Mouse (Mus musculus): ENCODE measurements around the gene Tor1aip1.

The Tor1aip1 gene

DNA sequence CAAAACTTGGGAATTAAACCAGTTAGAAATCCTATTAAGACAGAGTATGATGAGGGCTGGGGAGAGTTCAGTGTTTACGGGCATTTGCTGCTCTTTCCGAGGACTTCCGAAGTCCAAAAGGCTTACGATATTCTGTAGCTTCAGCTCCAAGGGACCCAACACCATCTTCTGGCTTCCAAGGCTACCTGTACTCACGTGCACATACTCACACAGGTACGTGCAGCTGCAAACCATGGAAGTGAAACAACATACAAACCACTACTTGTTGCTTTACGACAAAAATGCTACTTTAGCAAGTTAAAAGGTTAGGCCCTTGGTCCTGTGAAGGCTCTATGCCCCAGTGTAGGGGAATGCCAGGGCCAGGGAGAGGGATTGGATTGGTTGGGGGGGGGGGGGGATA is 2.4 kb downstream of the Tor1aip1 start:
- no peak for DNase-seq (ENCODE audit: low spot score in 2 of 2)

DNA sequence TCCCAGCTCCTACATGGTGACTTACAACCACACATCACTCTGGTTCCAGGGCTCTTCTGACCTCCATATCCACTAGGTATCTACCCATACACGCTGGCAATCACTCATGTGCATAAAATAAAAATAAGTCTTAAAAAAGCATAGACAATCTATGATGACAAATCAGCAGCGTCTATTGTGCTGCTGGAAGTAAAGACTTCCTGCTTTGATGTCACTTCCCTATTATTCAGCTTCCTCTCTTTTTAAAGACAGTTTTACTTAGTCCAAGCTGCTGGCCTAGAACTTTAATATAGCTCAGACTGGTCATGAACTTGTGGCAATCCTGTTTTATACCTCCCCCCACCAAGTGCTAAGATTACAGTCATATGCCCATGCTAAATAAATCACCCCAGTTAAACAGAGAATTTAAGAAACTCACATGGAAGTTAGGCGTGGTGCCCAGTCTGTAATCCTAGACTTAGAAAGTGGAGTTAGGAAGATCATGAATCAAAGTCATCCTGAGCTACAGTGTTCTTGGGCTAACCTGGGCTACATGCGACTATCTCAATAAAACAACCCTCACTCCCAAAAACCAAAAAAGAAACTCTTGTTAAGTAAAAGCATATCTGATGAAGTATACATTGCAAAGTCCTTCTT is 7.8 kb downstream of the Tor1aip1 start:
- no peak for DNase-seq (ENCODE audit: low spot score in 2 of 2)

DNA sequence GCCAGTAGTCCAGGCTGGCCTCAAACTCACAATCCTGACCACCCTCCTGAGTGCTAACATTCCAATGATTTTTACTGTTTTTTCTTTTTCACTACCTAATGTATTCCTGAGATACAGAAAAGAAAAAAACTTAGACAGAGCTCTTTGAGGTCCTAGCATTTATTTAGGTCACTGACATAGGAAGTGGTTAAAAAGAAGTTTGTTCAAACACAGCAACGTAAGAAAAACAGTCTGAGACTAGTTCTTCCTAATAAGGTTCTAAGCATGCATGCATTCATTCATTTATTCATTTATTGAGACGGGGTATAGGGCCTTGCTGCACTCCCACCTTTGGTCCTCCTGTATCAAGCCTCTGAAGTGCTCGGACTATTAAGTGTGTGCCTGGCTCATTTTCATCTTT is 8.4 kb downstream of the Tor1aip1 start:
- DNase-seq (ENCODE audit: low spot score in 2 of 2): no peak

DNA sequence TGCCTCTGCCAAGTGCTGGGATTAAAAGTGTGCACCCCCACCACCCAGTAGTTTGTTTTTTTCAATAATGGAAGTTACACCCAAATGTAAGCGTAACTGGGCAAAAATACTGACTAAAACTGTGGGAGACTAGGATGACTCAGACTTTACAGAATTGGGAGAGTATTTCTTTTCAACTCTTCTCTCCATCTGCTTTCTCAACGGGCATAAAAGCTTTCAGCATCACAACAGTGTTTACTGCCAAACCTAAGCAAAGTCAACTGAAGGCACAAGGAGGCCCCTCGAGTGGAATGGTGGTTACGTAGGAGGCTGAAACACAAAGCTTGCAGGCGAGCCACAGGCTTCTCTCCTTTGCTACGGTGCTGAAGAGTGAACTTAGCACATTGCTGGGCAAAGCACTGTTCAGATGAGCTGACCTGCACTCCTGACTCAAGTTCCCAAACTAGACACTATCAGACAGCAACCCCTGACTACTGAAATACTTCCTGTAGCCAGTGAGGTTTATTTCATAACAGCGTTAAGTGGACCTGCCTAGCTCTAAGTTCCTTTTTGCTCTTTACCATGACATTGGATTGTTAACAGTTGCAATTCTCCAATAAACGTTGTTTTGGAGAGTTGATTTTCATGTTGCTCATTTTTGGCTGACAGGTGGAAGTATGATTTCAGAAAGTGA is 11.3 kb downstream of the Tor1aip1 start:
- no peak for DNase-seq (ENCODE audit: low spot score in 2 of 2)

DNA sequence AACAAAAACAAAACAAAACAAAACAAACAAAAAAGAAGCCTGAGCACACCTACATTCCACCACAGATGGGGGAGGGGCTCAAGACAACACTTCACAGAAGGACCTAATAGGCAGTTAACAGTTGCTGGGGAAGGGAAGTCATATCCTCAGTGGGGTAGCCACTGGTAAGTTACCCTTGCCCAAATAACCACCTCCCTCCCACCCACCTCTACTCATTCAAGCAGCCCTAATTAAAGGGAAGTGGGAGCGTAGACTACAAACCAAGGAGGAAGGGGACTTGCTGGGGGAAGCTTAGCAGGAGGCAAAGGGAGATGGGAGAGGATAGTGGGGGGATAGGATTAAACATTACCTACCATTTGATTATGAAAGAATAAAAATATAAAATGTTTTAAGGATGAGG is 15.9 kb downstream of the Tor1aip1 start:
- no peak for DNase-seq (ENCODE audit: low spot score in 2 of 2)

DNA sequence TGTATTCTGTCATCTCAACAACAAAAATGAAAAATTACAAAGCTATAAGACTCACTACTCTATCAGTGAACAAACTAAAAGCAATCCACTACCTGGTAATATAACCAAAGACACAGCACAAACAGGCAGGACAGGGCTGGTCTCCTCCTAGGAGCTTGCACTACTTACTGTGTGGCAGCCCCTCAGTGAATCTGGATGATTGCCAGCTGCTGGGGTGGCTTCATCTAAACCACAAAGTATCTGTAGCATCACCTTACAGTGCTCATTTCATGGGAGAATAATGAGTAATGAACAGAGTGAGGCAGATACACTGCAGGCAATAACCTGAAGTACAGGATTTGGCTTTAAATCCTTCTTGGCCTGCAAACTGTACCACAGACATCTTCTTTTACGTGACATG is 16.5 kb downstream of the Tor1aip1 start:
- DNase-seq (ENCODE audit: low spot score in 2 of 2): no peak

DNA sequence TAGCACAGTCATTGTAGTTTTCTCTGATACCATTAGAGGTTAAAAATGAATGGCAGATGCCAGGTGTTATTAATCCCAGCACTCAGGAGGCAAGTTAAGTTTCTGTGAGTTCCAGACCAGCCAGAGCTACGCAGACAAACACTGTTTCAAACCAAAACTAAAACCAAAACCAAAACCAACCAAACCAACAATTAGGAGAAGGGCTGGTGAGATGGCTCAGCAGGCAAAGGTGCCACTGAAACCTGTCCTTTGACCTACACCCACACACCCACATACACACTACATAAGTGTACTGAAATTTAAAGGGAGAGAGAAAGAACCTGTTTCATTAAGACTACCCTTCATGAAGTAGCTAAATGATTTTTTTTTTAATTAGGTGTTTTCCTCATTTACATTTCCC is 27.3 kb downstream of the Tor1aip1 start:
- no peak for DNase-seq (ENCODE audit: low spot score in 2 of 2)

DNA sequence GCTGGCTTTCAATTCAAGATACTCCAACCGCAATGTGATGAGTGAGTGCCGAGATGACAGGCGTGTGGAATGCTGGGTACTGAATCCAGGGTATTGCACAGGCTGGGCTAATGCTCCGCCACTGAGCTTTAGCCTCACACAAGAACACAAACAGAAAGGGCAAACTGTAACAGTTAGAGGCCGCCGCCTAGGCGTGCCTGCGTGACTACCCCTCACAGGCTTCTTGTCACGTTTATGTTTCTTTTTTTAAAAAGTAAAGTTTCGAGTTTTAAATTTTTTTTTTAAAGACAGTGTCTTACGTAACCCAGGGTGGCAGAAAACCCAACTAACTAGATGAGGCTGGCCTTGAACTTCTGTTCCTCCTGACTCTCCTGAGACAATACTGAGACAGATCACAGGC is 30.4 kb downstream of the Tor1aip1 start:
- DNase-seq (ENCODE audit: low spot score in 2 of 2): no peak

DNA sequence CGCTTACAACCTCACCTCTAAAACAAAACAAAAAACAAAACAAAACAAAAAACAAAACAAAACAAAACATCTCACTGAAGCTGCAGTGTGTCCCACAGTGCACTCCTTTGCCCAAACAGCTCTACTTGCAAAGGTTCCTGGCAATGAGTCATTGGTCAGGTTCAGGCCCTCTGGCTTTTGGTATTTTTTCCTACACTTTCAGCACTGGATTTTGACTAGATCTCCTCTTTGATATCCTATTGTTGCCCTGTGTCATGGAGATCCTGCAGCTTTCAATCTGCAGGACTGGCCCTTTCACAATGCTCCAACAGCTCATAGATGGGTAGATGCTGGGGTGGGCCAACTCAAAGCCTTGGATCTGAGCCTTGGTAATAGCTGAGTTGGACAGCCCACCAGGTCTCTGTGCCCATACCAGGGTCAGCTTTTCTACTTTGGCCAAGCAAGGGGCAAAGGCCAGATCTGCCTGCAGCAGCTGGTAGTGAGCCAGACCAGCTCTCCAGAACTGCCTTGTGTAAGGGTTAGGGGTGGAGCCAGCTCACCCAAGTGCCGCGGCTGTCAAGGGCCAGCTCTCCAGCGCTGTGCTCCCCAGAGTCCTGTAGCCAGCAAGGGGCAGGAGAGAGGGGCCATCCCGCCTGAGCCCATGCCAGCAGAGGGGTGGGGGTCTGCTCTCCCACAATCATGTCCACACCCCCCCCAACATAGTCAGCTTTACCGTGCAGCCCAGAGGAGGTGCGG is 32.9 kb downstream of the Tor1aip1 start:
- no peak for DNase-seq (ENCODE audit: low spot score in 2 of 2)

DNA sequence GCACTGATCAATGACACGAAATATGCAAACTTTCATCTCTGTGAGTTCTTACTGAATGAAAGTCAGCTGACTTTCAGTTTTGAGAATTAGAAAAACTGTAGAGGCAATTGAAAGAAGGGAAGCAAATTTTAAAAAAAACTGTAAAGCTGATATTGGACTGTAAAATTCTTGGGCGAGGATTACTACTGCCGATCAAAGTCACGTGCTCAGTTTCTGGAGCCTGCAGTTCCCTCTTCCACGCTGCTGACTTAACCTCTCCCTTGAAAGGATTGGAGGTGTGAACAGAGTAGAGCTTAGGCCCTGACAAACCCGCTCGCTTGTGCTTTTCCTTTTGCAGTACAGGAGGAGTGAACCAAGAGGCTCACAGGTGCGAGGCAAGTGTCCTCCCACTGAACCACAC is 33.9 kb downstream of the Tor1aip1 start:
- DNase-seq (ENCODE audit: low spot score in 2 of 2): no peak

DNA sequence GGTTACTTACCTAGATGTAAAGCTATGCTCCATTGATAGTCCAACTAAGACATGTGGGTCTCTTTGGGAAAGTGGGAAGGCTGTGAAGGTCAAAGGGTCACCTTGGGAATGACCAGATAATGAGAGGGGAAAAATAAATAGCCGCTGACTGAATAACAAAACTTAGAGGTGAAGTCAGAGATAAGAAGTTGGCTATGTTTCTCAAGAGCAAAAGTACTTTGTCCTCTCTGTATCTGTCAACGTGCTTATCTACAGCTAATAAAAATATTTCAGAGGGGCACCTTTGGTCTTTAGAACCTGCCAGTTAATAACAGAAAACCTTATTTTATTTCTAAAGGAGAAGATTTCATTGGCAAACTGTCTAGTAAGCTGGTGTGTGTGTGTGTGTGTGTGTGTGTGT is 40.7 kb downstream of the Tor1aip1 start:
- no peak for DNase-seq (ENCODE audit: low spot score in 2 of 2)

DNA sequence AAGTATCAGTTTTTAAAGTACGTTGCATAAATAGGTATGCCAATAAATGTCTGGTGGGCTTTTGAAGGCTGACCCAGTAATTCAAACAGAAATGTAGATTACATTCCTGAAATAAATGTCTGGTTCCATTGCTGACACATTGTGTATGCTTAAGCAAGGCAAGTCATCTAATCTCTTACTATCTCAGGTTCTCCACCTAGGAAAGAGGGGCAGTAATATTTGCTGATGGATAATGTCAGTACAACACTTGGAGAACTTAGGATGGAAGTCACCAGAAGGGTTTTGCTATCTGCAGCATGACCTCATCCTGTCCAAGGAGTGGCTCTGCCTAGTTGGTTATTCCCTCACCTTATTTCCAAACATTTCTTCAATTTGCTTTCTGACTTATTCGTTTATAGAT is 41.8 kb downstream of the Tor1aip1 start:
- no peak for DNase-seq (ENCODE audit: low spot score in 2 of 2)

DNA sequence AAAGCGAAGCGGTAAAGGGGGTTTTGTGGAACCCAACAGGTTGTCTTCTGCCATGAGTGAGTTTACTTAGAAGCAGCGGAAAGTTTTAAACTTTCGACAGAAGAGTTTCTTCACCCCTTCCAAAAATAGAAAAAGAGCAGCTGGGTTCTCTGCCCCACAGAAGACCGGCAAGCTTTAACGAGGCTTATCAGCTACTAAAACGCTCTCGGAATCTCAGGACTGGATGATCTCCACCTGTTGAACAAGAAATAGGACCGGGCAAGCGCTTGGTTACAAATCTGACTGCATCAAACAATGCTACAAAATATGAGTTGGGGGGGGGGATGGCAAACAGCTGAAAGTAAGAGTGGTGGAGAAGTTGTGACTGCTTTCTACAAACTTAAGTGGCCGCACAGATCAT is 45.9 kb downstream of the Tor1aip1 start:
- no peak for DNase-seq (ENCODE audit: low spot score in 2 of 2)

DNA sequence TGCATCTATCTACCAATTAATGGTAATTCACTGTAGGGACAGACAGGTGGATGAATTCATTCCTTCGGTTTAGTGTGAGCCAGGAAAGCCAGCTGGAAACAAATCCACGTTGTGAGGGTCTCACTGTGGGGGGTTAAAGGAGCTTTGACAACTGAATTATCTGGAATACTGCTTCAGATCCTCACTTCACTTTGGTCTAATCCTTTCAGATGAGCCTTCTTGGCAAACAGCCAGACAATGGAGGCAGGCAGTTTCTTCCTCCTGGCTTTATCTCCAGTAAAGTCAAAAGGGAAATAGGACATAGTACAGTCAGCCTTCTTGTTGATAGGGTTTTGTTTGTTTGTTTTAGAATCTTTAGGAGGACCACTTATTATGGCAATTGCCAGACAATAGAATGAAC is 46.9 kb downstream of the Tor1aip1 start:
- DNase-seq (ENCODE audit: low spot score in 2 of 2): no peak

DNA sequence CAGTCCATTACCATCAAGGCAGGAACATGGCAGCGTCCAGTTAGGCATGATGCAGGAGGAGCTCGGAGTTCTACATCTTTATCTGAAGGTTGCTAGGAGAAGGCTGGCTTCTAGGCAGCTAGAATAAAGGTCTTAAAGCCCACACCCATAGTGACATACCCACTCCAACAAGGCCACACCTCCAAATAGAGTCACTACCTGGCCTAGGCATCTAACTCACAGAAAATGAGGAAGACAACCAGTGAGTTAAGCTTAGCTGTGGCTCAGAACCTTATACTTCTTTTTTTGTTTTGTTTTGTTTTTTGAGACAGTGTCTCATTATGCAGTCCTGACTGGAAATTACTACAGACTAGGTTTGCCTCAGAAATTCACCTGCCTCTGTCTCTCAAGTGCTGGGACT is 48.7 kb downstream of the Tor1aip1 start:
- DNase-seq (ENCODE audit: low spot score in 2 of 2): no peak

DNA sequence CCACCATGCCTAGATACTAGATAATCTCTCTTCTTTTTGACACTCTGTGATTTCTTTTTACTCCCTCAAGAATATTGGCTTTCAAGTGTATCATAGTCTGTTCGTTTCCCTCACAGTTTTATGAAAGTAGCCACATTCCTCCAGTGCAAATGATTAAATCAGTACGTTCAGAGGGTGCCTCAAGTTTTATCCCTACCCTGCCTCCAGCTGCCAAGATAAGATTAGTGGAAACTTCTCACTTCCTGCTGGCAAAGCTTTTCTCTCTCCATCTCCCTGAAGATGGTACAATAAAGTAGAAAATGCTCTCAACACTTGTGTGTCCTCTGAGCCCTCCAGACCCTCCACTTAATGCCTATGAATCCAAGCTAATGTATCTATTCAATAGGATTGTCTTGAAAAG is 61.3 kb downstream of the Tor1aip1 start:
- no peak for DNase-seq (ENCODE audit: low spot score in 2 of 2)

DNA sequence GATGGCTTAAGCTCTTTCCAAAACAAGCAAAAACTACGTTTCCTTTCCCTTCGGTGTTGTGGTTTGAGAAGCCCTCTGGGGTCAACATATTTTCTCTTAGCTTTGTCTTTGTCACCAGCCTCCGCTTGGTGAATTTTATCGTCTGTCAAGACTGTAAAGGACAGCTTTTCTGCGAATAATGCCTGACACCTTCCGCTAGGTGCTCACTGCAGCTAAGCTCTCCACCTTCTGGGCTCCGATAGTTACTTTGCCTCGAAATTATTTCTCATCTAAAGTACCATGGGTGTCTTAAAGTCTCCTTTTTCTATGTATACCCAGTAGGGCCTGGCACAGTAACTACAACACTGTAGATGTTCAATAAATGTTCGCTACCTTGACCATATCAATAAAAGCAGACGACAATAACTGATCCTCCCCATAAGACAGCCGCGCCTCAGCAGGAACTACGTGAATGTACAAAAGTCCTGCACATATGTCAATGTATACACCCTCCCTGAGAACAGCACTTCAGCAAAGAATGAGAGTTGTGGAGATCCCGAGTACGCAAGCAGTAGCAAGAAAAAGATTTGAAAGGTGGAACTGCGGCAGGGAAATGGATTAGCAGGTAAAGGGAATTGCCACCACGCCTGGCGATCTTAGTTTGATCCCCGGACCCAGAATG is 62.4 kb downstream of the Tor1aip1 start:
- DNase-seq (ENCODE audit: low spot score in 2 of 2): peak in 1 of 2 experiments; percentile 2

DNA sequence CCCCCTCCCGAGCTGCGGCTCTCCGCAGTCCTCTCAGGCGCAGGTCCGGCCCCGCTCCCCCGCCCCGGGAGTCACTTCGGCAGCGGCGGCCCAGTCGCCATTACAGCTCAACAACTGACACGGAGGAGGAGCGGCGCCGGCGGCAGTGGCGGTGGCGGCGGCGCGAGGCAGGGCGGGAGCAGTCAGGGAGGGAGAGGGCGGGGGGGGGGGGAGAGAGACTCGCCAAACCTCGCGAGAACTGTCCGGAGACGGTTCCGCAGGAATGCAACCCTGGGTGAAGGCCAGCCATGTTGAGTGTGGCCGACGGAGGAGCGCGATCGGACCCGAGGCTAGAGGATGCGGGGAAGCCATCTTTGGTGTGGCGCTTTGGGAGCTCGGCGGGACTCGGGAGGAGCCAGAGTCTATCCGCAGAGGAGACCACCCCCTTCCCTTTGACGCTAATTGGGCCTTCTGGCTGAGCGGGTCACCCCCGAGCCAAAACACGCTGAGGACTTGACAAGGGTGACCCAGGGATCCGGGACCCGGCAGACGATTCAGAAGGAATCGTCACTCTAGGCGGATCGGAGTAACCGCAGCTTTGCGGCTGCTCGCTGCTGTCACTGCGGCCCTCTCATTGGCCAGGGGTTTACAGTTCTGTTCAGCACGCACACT is 63.1 kb downstream of the Tor1aip1 start, which contains the start of gene Cep350:
TSS of gene Cep350 (minus strand) at position 188 of the 651 bp plus-strand sequence.
- peak; percentile 95 to 96 for DNase-seq (ENCODE audit: low spot score in 2 of 2)

DNA sequence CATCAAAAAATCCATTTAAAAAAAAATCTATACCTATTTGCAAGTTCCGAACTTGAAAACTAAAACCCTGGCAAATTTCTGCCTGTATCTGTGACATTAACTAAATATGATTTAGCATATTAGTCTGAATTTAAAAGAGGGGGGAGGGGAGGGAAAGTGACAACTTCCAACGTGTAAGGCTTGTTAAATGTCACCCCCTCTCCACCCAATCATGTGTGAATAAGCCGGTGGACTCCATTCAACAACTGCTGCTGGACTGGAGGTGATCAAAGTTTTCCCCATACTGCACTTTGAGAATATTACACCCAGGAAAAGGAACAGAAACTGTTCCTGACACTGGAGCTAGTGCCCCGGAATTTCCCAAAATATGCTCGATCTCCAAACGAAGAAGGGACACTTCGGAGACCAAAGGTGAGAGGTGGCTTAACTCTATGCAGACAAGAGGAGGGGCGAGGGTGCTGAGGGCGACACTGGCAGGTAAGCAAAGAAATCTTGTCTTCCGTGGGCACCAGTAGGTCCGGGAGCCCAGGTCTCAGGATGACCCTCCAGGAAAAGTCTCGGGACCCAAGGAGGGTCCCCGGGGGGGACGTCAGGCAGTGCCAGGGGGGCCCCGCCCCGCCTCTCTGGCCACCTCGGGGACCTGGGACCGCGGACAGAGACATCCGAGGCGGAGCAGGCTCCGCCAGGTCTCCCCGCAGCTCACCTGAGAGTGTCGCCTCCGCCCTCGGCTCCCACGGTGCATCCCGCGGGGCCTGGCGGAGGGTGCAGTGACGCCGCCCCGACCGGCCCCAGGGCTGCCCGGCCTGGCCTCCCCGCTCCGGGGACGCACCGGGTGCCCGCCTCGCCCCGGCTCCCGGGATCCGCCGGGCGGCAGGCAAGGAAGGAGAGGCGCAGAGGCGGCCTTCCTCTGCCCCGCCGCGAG is 63.9 kb downstream of the Tor1aip1 start:
- no peak for DNase-seq (ENCODE audit: low spot score in 2 of 2)

All from right cerebral cortex, postnatal 36 days (tissue).